Mouse (Mus musculus): Measurements from ENCODE around the gene Coq9. TPM values are rescaled to one million over a fixed set of nuclear protein-coding genes. Genes with fewer than 3 reads are reported as not detected.
A peak's percentile ranks its signal among the peaks of the same experiment; 100 is the strongest.

The Coq9 gene
- polyA plus RNA-seq, 1 experiment from 2014 or later = 65.9 TPM

GRCm38 (mm10) chr8:94861352-94861910 is 23.3 kb downstream of the Coq9 start:
- 71% methylated on average over 8 of the region's 8 CpGs for WGBS
- H3K27me3 ChIP-seq = no peaks in the 10 kb centered on the region
- no peak overlapping the region for H3K4me3 ChIP-seq
- H3K27ac ChIP-seq = no peak overlapping the region
- H3K4me1 ChIP-seq = peaks cover 26% of the 10 kb centered on the region
- no peak overlapping the region for H3K9ac ChIP-seq
- ATAC-seq (ENCODE audit: insufficient number of reproducible peaks, insufficient read depth, low FRiP score, low TSS enrichment, low read depth) = no peak
- no peak overlapping the region for H3K4me2 ChIP-seq
- H3K36me3 ChIP-seq = peaks cover 62% of the 10 kb centered on the region
- no peaks in the 10 kb centered on the region for H3K9me3 ChIP-seq

GRCm38 (mm10) chr8:94862487-94863220 is 24.5 kb downstream of the Coq9 start:
- peaks cover 71% of the 10 kb centered on the region for H3K36me3 ChIP-seq
- no peaks in the 10 kb centered on the region for H3K9me3 ChIP-seq
- no peak overlapping the region for H3K4me3 ChIP-seq
- H3K9ac ChIP-seq = no peak overlapping the region
- no peak for ATAC-seq (ENCODE audit: insufficient number of reproducible peaks, insufficient read depth, low FRiP score, low TSS enrichment, low read depth)
- no peak overlapping the region for H3K27ac ChIP-seq
- H3K4me1 ChIP-seq = peaks cover 26% of the 10 kb centered on the region
- no peak overlapping the region for H3K4me2 ChIP-seq
- WGBS = 91% methylated on average over 12 of the region's 12 CpGs
- H3K27me3 ChIP-seq = no peaks in the 10 kb centered on the region

- Histone ChIP-seq H3K36me3 (peaks cover 74% of the 10 kb centered on the region), H3K4me2 (no peak overlapping the region), H3K4me1 (peaks cover 18% of the 10 kb centered on the region), H3K27ac (no peak overlapping the region), H3K27me3 (no peaks in the 10 kb centered on the region), H3K4me3 (no peak overlapping the region), H3K9me3 (no peaks in the 10 kb centered on the region), H3K9ac (no peak overlapping the region)
- WGBS = 82% methylated on average over 10 of the region's 10 CpGs
- ATAC-seq (ENCODE audit: insufficient number of reproducible peaks, insufficient read depth, low FRiP score, low TSS enrichment, low read depth) = no peak
Observed at GRCm38 (mm10) chr8:94863897-94864673, 26.0 kb downstream of the Coq9 start.

- H3K36me3 ChIP-seq = peaks cover 71% of the 10 kb centered on the region
- H3K27me3 ChIP-seq = no peaks in the 10 kb centered on the region
- H3K4me2 ChIP-seq = no peak overlapping the region
- no peak overlapping the region for H3K27ac ChIP-seq
- no peaks in the 10 kb centered on the region for H3K9me3 ChIP-seq
- H3K4me1 ChIP-seq = peaks cover 19% of the 10 kb centered on the region
- no peak overlapping the region for H3K4me3 ChIP-seq
- no peak overlapping the region for H3K9ac ChIP-seq
- WGBS = 72% methylated on average over 10 of the region's 10 CpGs
- ATAC-seq (ENCODE audit: insufficient number of reproducible peaks, insufficient read depth, low FRiP score, low TSS enrichment, low read depth) = no peak
Observed at GRCm38 (mm10) chr8:94865292-94865691, 27.2 kb downstream of the Coq9 start.

- peaks cover 29% of the 10 kb centered on the region for H3K4me1 ChIP-seq
- peaks cover 58% of the 10 kb centered on the region for H3K36me3 ChIP-seq
- WGBS = 87% methylated on average over 9 of the region's 9 CpGs
- no peaks in the 10 kb centered on the region for H3K9me3 ChIP-seq
- no peak overlapping the region for H3K9ac ChIP-seq
- no peak for ATAC-seq (ENCODE audit: insufficient number of reproducible peaks, insufficient read depth, low FRiP score, low TSS enrichment, low read depth)
- no peaks in the 10 kb centered on the region for H3K27me3 ChIP-seq
- H3K4me2 ChIP-seq = no peak overlapping the region
- H3K27ac ChIP-seq = no peak overlapping the region
- H3K4me3 ChIP-seq = no peak overlapping the region
Observed at GRCm38 (mm10) chr8:94866921-94867320, 28.8 kb downstream of the Coq9 start.

GRCm38 (mm10) chr8:94869146-94869545 is 31.0 kb downstream of the Coq9 start:
- WGBS = 53% methylated on average over 7 of the region's 7 CpGs
- H3K9me3 ChIP-seq = no peaks in the 10 kb centered on the region
- peak overlapping the region; percentile 40; the same call in 1 of the 2 replicates for H3K9ac ChIP-seq
- H3K4me2 ChIP-seq = no peak overlapping the region
- ATAC-seq (ENCODE audit: insufficient number of reproducible peaks, insufficient read depth, low FRiP score, low TSS enrichment, low read depth) = no peak
- H3K27me3 ChIP-seq = no peaks in the 10 kb centered on the region
- H3K36me3 ChIP-seq = peaks cover 35% of the 10 kb centered on the region
- no peak overlapping the region for H3K27ac ChIP-seq
- peaks cover 41% of the 10 kb centered on the region for H3K4me1 ChIP-seq
- no peak overlapping the region for H3K4me3 ChIP-seq

- Histone ChIP-seq H3K4me2 (peak overlapping the region; percentile 89), H3K36me3 (peaks cover 27% of the 10 kb centered on the region), H3K4me1 (peaks cover 50% of the 10 kb centered on the region), H3K27ac (no peak overlapping the region), H3K9ac (peak overlapping the region; percentile 72), H3K27me3 (peaks cover 4% of the 10 kb centered on the region), H3K4me3 (peak overlapping the region; percentile 51), H3K9me3 (no peaks in the 10 kb centered on the region)
- WGBS = 27% methylated on average over 4 of the region's 4 CpGs
- no peak for ATAC-seq (ENCODE audit: insufficient number of reproducible peaks, insufficient read depth, low FRiP score, low TSS enrichment, low read depth)
Observed at GRCm38 (mm10) chr8:94870003-94870402, 31.9 kb downstream of the Coq9 start.

- Histone ChIP-seq H3K36me3 (peaks cover 21% of the 10 kb centered on the region), H3K4me3 (peak overlapping the region; percentile 51), H3K27ac (no peak overlapping the region; the same call in 1 of the 2 replicates), H3K9me3 (no peaks in the 10 kb centered on the region), H3K4me1 (peaks cover 55% of the 10 kb centered on the region), H3K27me3 (peaks cover 9% of the 10 kb centered on the region), H3K4me2 (peak overlapping the region; percentile 89), H3K9ac (peak overlapping the region; percentile 72)
- 4% methylated on average over 22 of the region's 22 CpGs for WGBS
- 0 out of 2 replicates have a peak, but pooled peaks have one; percentile 5 for ATAC-seq (ENCODE audit: insufficient number of reproducible peaks, insufficient read depth, low FRiP score, low TSS enrichment, low read depth)
Observed at GRCm38 (mm10) chr8:94870474-94871107, 32.5 kb downstream of the Coq9 start.

- H3K27ac ChIP-seq = peak overlapping the region; percentile 60; the same call in 1 of the 2 replicates
- peak overlapping the region; percentile 72 for H3K9ac ChIP-seq
- H3K4me2 ChIP-seq = peak overlapping the region; percentile 89
- WGBS = 2% methylated on average over 6 of the region's 7 CpGs
- H3K4me1 ChIP-seq = peaks cover 57% of the 10 kb centered on the region
- peaks cover 14% of the 10 kb centered on the region for H3K36me3 ChIP-seq
- peak; percentile 57 for ATAC-seq (ENCODE audit: insufficient number of reproducible peaks, insufficient read depth, low FRiP score, low TSS enrichment, low read depth)
- H3K9me3 ChIP-seq = no peaks in the 10 kb centered on the region
- H3K4me3 ChIP-seq = peak overlapping the region; percentile 51
- peaks cover 9% of the 10 kb centered on the region for H3K27me3 ChIP-seq
Observed at GRCm38 (mm10) chr8:94871108-94871894, 33.2 kb downstream of the Coq9 start.

GRCm38 (mm10) chr8:94872156-94872555 is 34.0 kb downstream of the Coq9 start:
- H3K27ac ChIP-seq = peak overlapping the region; percentile 16; the same call in 1 of the 2 replicates
- no peak overlapping the region; the same call in 1 of the 2 replicates for H3K4me3 ChIP-seq
- H3K4me1 ChIP-seq = peaks cover 62% of the 10 kb centered on the region
- no peaks in the 10 kb centered on the region for H3K9me3 ChIP-seq
- no peak for ATAC-seq (ENCODE audit: insufficient number of reproducible peaks, insufficient read depth, low FRiP score, low TSS enrichment, low read depth)
- peaks cover 9% of the 10 kb centered on the region for H3K27me3 ChIP-seq
- H3K4me2 ChIP-seq = peak overlapping the region; percentile 89
- H3K9ac ChIP-seq = no peak overlapping the region
- peaks cover 6% of the 10 kb centered on the region for H3K36me3 ChIP-seq
- WGBS = 23% methylated on average over 3 of the region's 3 CpGs

Data from embryonic facial prominence, embryonic 13.5 days (tissue).